8 mouse cellular contexts compared by ENCODE assay signal in the genomic region with DNA sequence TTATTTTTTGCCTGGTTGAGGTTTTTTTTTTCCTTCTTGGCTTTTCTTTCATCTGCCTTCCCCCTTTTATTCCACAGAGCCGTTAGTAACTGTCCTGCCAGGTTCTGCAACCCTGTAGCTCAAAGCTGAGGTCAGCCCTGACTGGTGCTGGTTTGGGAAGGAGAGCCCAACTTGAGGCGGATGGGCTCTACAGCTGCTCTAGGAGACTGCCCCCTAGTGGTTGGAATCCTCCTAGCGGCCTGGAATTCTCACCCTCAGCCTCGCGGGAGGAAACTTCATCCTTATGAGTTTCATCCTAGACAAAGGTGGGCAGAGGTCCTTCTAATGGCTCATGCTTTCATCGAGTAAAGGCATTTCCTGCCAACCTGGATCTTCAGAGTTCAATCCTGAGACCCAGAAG. TPM values are rescaled to one million over a fixed set of nuclear protein-coding genes. Genes with fewer than 3 reads are reported as not detected.
DNase-seq lines count a peak whose midpoint lies in the region; ATAC-seq and TF ChIP-seq lines count a peak whose summit lies in the region.

No protein-coding gene starts in this region.

- no peak for ATAC-seq in forebrain, embryonic 11.5 days (replicated peaks; ENCODE audit: low FRiP score)
- ATAC-seq in forebrain, embryonic 13.5 days = no peak

- peak; percentile 50; the same call in 1 of the 2 replicates for TF ChIP-seq CTCF in cerebellum, adult 2 months (IDR thresholded peaks at IDR 0.05; ENCODE audit: borderline replicate concordance, insufficient read depth, low read depth, low read length)

- no peaks in the 10 kb centered on the region for H3K9me3 ChIP-seq in forebrain, embryonic 11.5 days (ENCODE audit: control insufficient read depth, low read length)
- no peaks in the 10 kb centered on the region; the same call in 1 of the 2 replicates for H3K9me3 ChIP-seq in forebrain, embryonic 13.5 days (replicated peaks)

- WGBS in forebrain, embryonic 11.5 days = 43% methylated on average over 6 of the region's 6 CpGs
- 38% methylated on average over 6 of the region's 6 CpGs for WGBS in forebrain, embryonic 13.5 days
- 43% methylated on average over 6 of the region's 6 CpGs for WGBS in cerebellum, adult 2 months

- no peaks in the 10 kb centered on the region for H3K36me3 ChIP-seq in forebrain, embryonic 11.5 days (ENCODE audit: control insufficient read depth, insufficient read depth, low read length)
- no peaks in the 10 kb centered on the region for H3K36me3 ChIP-seq in forebrain, embryonic 13.5 days (ENCODE audit: poor library complexity, severe bottlenecking)

- peaks cover 2% of the 10 kb centered on the region; the same call in 1 of the 2 replicates for H3K4me1 ChIP-seq in forebrain, embryonic 11.5 days (replicated peaks; ENCODE audit: control insufficient read depth, insufficient read depth, low read length)
- H3K4me1 ChIP-seq in forebrain, embryonic 13.5 days = peaks cover 9% of the 10 kb centered on the region; the same call in 1 of the 2 replicates
- H3K4me1 ChIP-seq in cerebellum, adult 2 months (ENCODE audit: control insufficient read depth, insufficient read depth, low read length) = no peaks in the 10 kb centered on the region; the same call in 1 of the 2 replicates

- H3K9ac ChIP-seq in forebrain, embryonic 11.5 days (ENCODE audit: low read length) = no peak overlapping the region
- no peak overlapping the region for H3K9ac ChIP-seq in forebrain, embryonic 13.5 days

- no peak for TF ChIP-seq POLR2A in cerebellum, adult 2 months (IDR thresholded peaks at IDR 0.05; ENCODE audit: borderline replicate concordance, insufficient read depth, low read length)

- no peak overlapping the region for H3K4me2 ChIP-seq in forebrain, embryonic 11.5 days (ENCODE audit: low read depth, low read length, severe bottlenecking)
- H3K4me2 ChIP-seq in forebrain, embryonic 13.5 days = no peak overlapping the region

- H3K27me3 ChIP-seq in forebrain, embryonic 11.5 days (ENCODE audit: control insufficient read depth, insufficient read depth, low read length) = no peaks in the 10 kb centered on the region
- H3K27me3 ChIP-seq in forebrain, embryonic 13.5 days = no peaks in the 10 kb centered on the region
- H3K27me3 ChIP-seq in cerebellum, adult 2 months (ENCODE audit: control insufficient read depth, insufficient read depth, low read length) = no peaks in the 10 kb centered on the region

- peak; percentile 75 for DNase-seq in forebrain, embryonic 11.5 days (ENCODE audit: low spot score)
- peak; percentile 55 for DNase-seq in NIH3T3 (ENCODE audit: low read depth)
- DNase-seq in cerebellum, adult 2 months = peak; percentile 36 to 56
- peak; percentile 64 to 76 for DNase-seq in gastrocnemius, postnatal 4 days (ENCODE audit: low spot score in 2 of 2)
- DNase-seq in layer of hippocampus, postnatal 36 days = peak; percentile 17 to 35
- peak; percentile 64 for DNase-seq in mesoderm, embryonic 11.5 days (ENCODE audit: low read depth, low spot score)
- DNase-seq in spleen, postnatal 4 days (ENCODE audit: low spot score in 2 of 2) = peak; percentile 52 to 83

- H3K27ac ChIP-seq in forebrain, embryonic 11.5 days (ENCODE audit: low read depth, low read length) = no peak overlapping the region
- no peak overlapping the region for H3K27ac ChIP-seq in forebrain, embryonic 13.5 days
- H3K27ac ChIP-seq in cerebellum, adult 2 months (ENCODE audit: insufficient read depth, low read length) = no peak overlapping the region

- H3K4me3 ChIP-seq in forebrain, embryonic 11.5 days (ENCODE audit: low read depth, low read length) = no peak overlapping the region
- H3K4me3 ChIP-seq in forebrain, embryonic 13.5 days = no peak overlapping the region
- H3K4me3 ChIP-seq in cerebellum, adult 2 months (replicated peaks; ENCODE audit: insufficient read depth, low read depth, low read length) = no peak overlapping the region

RNA-seq across cellular contexts. Expression of a gene that starts 51.5 kb away (rescaled TPM):
- 2,631 and 2,769 TPM in 2 replicates for polyA plus RNA-seq in forebrain, embryonic 11.5 days (2014; fragmentation: Nextera tagmentation; extraction: Ambion mirVana)
- polyA plus RNA-seq in forebrain, embryonic 13.5 days (2015; fragmentation: Nextera tagmentation; extraction: Ambion mirVana) = 3,443 and 4,664 TPM in 2 replicates
- 221 and 264 TPM in 2 replicates for polyA plus RNA-seq in cerebellum, adult 2 months (2012; rRNA removed)
- 1,000 to 10,000 TPM; 1,063 to 1,068 TPM for total RNA-seq in gastrocnemius, postnatal 4 days (2021)
- 100 to 1,000 TPM; 343 to 346 TPM for total RNA-seq in layer of hippocampus, postnatal 36 days (2021)
